Mouse (Mus musculus): ENCODE results near the gene Dhodh.

Gene Dhodh

GRCm38 (mm10) chr8:109586972-109587504 lies 21.4 kb downstream of the Dhodh start:
- DNase-seq (ENCODE audit: low read depth, low spot score): no peak

- DNase-seq (ENCODE audit: low read depth, low spot score): no peak
These were observed 22.8 kb downstream of the Dhodh start for GRCm38 (mm10) chr8:109585652-109586051.

- no peak for DNase-seq (ENCODE audit: low read depth, low spot score)
These were observed 23.6 kb downstream of the Dhodh start for GRCm38 (mm10) chr8:109584830-109585229.

- DNase-seq (ENCODE audit: low read depth, low spot score): no peak
These were observed 24.2 kb downstream of the Dhodh start for GRCm38 (mm10) chr8:109584293-109584692.

- DNase-seq (ENCODE audit: low read depth, low spot score): no peak
These were observed 29.6 kb downstream of the Dhodh start, which contains the start of gene Hp for GRCm38 (mm10) chr8:109578900-109579301. Gene Hp (minus strand): TSS chr8:109579172.

- no peak for DNase-seq (ENCODE audit: low read depth, low spot score)
These were observed 32.2 kb downstream of the Dhodh start for GRCm38 (mm10) chr8:109576311-109576710.

GRCm38 (mm10) chr8:109571139-109571538 lies 37.3 kb downstream of the Dhodh start:
- DNase-seq (ENCODE audit: low read depth, low spot score): no peak

- DNase-seq (ENCODE audit: low read depth, low spot score): peak; percentile 100
These were observed 42.8 kb downstream of the Dhodh start, which contains the start of the genes Dhx38 and Txnl4b for GRCm38 (mm10) chr8:109565498-109566333. Gene Dhx38 (minus strand): TSS chr8:109565861. Gene Txnl4b (plus strand): TSS chr8:109565892.

- no peak for DNase-seq (ENCODE audit: low read depth, low spot score)
These were observed 43.7 kb downstream of the Dhodh start for GRCm38 (mm10) chr8:109564766-109565165.

GRCm38 (mm10) chr8:109563881-109564280 lies 44.6 kb downstream of the Dhodh start:
- no peak for DNase-seq (ENCODE audit: low read depth, low spot score)

GRCm38 (mm10) chr8:109551663-109552062 lies 56.8 kb downstream of the Dhodh start:
- DNase-seq (ENCODE audit: low read depth, low spot score): no peak

- DNase-seq (ENCODE audit: low read depth, low spot score): no peak
These were observed 64.4 kb downstream of the Dhodh start for GRCm38 (mm10) chr8:109544049-109544448.

- DNase-seq (ENCODE audit: low read depth, low spot score): no peak
These were observed 65.5 kb downstream of the Dhodh start for GRCm38 (mm10) chr8:109542748-109543519.

- no peak for DNase-seq (ENCODE audit: low read depth, low spot score)
These were observed 66.3 kb downstream of the Dhodh start for GRCm38 (mm10) chr8:109542165-109542564.
